Mouse (Mus musculus): Measurements from ENCODE around the gene Zzz3. TPM values are rescaled to one million over a fixed set of nuclear protein-coding genes. Genes with fewer than 3 reads are reported as not detected.

Gene Zzz3
- total and polyA plus RNA-seq, 2 experiments from 2014 or later: 21.0 to 29.4 TPM

DNA sequence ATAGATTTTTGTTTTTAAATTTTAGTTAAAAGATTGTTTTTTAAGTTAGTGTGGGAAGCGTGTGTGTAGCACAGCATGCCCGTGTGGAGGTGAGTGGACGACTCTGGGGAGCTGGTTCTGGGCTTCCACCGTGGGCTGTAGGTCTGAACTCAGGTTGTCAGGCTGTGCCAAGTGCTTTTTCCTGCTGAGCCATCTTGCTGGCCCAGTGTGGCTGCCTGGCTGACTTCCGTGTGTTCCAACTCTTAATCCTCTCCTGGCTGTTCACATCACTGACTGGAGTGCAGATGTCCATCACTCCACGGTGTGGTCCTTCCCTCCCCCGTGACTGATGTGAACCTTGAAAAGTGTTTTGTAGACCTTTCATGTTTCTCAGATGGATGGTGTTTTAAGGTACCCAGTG is 36.1 kb upstream of the Zzz3 start:
- Histone ChIP-seq H3K9me3 (ENCODE audit: low read length) (no peaks in the 10 kb centered on the region), H3K4me1 (ENCODE audit: insufficient read depth, low read length) (no peaks in the 10 kb centered on the region), H3K27ac (ENCODE audit: low read depth, low read length) (no peak overlapping the region), H3K9ac (replicated peaks; ENCODE audit: low read length, poor library complexity, severe bottlenecking) (no peak overlapping the region), H3K4me2 (ENCODE audit: low read depth, low read length, poor library complexity, severe bottlenecking) (no peak overlapping the region), H3K36me3 (ENCODE audit: insufficient read depth, low read length) (peaks cover 38% of the 10 kb centered on the region), H3K4me3 (ENCODE audit: low read depth, low read length) (no peak overlapping the region), H3K27me3 (ENCODE audit: insufficient read depth, low read length) (no peaks in the 10 kb centered on the region)
- DNase-seq (ENCODE audit: low spot score): no peak
- TF ChIP-seq CTCF (IDR thresholded peaks at IDR 0.05): no peak
- no peak for ATAC-seq (ENCODE audit: low FRiP score)
- 77% methylated on average over 7 of the region's 7 CpGs for WGBS

GRCm38 (mm10) chr3:152364181-152364580 is 31.1 kb upstream of the Zzz3 start:
- H3K4me2 ChIP-seq (ENCODE audit: low read depth, low read length, poor library complexity, severe bottlenecking): no peak overlapping the region
- H3K4me3 ChIP-seq (ENCODE audit: low read depth, low read length): no peak overlapping the region
- H3K9me3 ChIP-seq (ENCODE audit: low read length): no peaks in the 10 kb centered on the region
- no peak overlapping the region for H3K27ac ChIP-seq (ENCODE audit: low read depth, low read length)
- TF ChIP-seq CTCF (IDR thresholded peaks at IDR 0.05): no peak
- 90% methylated on average over 2 of the region's 2 CpGs for WGBS
- no peaks in the 10 kb centered on the region for H3K4me1 ChIP-seq (ENCODE audit: insufficient read depth, low read length)
- H3K27me3 ChIP-seq (ENCODE audit: insufficient read depth, low read length): no peaks in the 10 kb centered on the region
- H3K9ac ChIP-seq (replicated peaks; ENCODE audit: low read length, poor library complexity, severe bottlenecking): no peak overlapping the region
- H3K36me3 ChIP-seq (ENCODE audit: insufficient read depth, low read length): peaks cover 57% of the 10 kb centered on the region
- ATAC-seq (ENCODE audit: low FRiP score) (no peak), DNase-seq (ENCODE audit: low spot score) (no peak)

DNA sequence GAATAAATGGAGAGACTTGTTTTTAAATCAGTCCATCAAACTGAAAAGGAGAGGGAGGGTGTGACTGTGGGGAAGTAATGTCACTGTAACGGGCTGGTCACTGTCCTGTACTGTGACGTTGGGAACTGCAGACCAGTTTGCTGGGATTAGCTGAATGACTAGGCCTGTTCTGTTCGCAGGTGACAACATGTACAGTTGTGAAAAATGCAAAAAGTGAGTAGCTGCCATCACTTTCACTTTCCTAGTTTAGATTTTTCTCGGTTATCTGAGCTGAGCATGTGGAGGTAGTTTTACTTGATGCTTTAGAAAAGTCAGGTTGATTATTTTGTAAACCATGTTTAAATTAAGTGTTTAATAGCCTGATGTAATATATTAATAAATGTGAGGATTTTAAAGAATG is 19.2 kb upstream of the Zzz3 start:
- no peaks in the 10 kb centered on the region for H3K4me1 ChIP-seq (ENCODE audit: insufficient read depth, low read length)
- no peak for DNase-seq (ENCODE audit: low spot score)
- ATAC-seq (ENCODE audit: low FRiP score): no peak
- H3K4me3 ChIP-seq (ENCODE audit: low read depth, low read length): no peak overlapping the region
- H3K27ac ChIP-seq (ENCODE audit: low read depth, low read length): no peak overlapping the region
- H3K27me3 ChIP-seq (ENCODE audit: insufficient read depth, low read length): no peaks in the 10 kb centered on the region
- peaks cover 49% of the 10 kb centered on the region for H3K36me3 ChIP-seq (ENCODE audit: insufficient read depth, low read length)
- no peak overlapping the region for H3K4me2 ChIP-seq (ENCODE audit: low read depth, low read length, poor library complexity, severe bottlenecking)
- H3K9me3 ChIP-seq (ENCODE audit: low read length): no peaks in the 10 kb centered on the region
- H3K9ac ChIP-seq (replicated peaks; ENCODE audit: low read length, poor library complexity, severe bottlenecking): no peak overlapping the region
- TF ChIP-seq CTCF (IDR thresholded peaks at IDR 0.05): no peak
- 94% methylated on average over 4 of the region's 4 CpGs for WGBS

GRCm38 (mm10) chr3:152384106-152384505 is 11.2 kb upstream of the Zzz3 start:
- Histone ChIP-seq H3K27me3 (ENCODE audit: insufficient read depth, low read length) (no peaks in the 10 kb centered on the region), H3K9me3 (ENCODE audit: low read length) (no peaks in the 10 kb centered on the region), H3K4me1 (ENCODE audit: insufficient read depth, low read length) (no peaks in the 10 kb centered on the region), H3K9ac (replicated peaks; ENCODE audit: low read length, poor library complexity, severe bottlenecking) (no peak overlapping the region), H3K36me3 (ENCODE audit: insufficient read depth, low read length) (peaks cover 44% of the 10 kb centered on the region), H3K27ac (ENCODE audit: low read depth, low read length) (no peak overlapping the region), H3K4me2 (ENCODE audit: low read depth, low read length, poor library complexity, severe bottlenecking) (no peak overlapping the region), H3K4me3 (ENCODE audit: low read depth, low read length) (no peak overlapping the region)
- TF ChIP-seq CTCF (IDR thresholded peaks at IDR 0.05): no peak
- ATAC-seq (ENCODE audit: low FRiP score) (no peak), DNase-seq (ENCODE audit: low spot score) (no peak)
- 73% methylated on average over 11 of the region's 11 CpGs for WGBS

- Histone ChIP-seq H3K4me2 (ENCODE audit: low read depth, low read length, poor library complexity, severe bottlenecking) (peak overlapping the region; percentile 69), H3K4me1 (ENCODE audit: insufficient read depth, low read length) (peaks cover 7% of the 10 kb centered on the region; the same call in 1 of the 2 replicates), H3K9ac (replicated peaks; ENCODE audit: low read length, poor library complexity, severe bottlenecking) (peak overlapping the region; percentile 92), H3K4me3 (ENCODE audit: low read depth, low read length) (peak overlapping the region; percentile 79), H3K27me3 (ENCODE audit: insufficient read depth, low read length) (no peaks in the 10 kb centered on the region), H3K36me3 (ENCODE audit: insufficient read depth, low read length) (no peaks in the 10 kb centered on the region), H3K9me3 (ENCODE audit: low read length) (no peaks in the 10 kb centered on the region), H3K27ac (ENCODE audit: low read depth, low read length) (peak overlapping the region; percentile 94)
- under 1% methylated on average over 69 of the region's 102 CpGs for WGBS
- no peak for TF ChIP-seq CTCF (IDR thresholded peaks at IDR 0.05)
- DNase-seq (ENCODE audit: low spot score): peak; percentile 96
- ATAC-seq (ENCODE audit: low FRiP score): peak; percentile 93
Measured at GRCm38 (mm10) chr3:152396278-152396987, 1.2 kb downstream of the Zzz3 start.

GRCm38 (mm10) chr3:152396988-152397314 is 1.7 kb downstream of the Zzz3 start:
- H3K9ac ChIP-seq (replicated peaks; ENCODE audit: low read length, poor library complexity, severe bottlenecking): peak overlapping the region; percentile 92
- H3K27ac ChIP-seq (ENCODE audit: low read depth, low read length): peak overlapping the region; percentile 94
- H3K9me3 ChIP-seq (ENCODE audit: low read length): no peaks in the 10 kb centered on the region
- peak; percentile 12 for DNase-seq (ENCODE audit: low spot score)
- TF ChIP-seq CTCF (IDR thresholded peaks at IDR 0.05): no peak
- 1% methylated on average over 10 of the region's 10 CpGs for WGBS
- H3K4me1 ChIP-seq (ENCODE audit: insufficient read depth, low read length): peaks cover 7% of the 10 kb centered on the region; the same call in 1 of the 2 replicates
- H3K36me3 ChIP-seq (ENCODE audit: insufficient read depth, low read length): no peaks in the 10 kb centered on the region
- no peak for ATAC-seq (ENCODE audit: low FRiP score)
- peak overlapping the region; percentile 46 for H3K4me2 ChIP-seq (ENCODE audit: low read depth, low read length, poor library complexity, severe bottlenecking)
- H3K4me3 ChIP-seq (ENCODE audit: low read depth, low read length): peak overlapping the region; percentile 79
- H3K27me3 ChIP-seq (ENCODE audit: insufficient read depth, low read length): no peaks in the 10 kb centered on the region

All from midbrain, postnatal 0 days (tissue).